Mouse (Mus musculus): ENCODE results near the gene BC052040.

Gene BC052040

DNA sequence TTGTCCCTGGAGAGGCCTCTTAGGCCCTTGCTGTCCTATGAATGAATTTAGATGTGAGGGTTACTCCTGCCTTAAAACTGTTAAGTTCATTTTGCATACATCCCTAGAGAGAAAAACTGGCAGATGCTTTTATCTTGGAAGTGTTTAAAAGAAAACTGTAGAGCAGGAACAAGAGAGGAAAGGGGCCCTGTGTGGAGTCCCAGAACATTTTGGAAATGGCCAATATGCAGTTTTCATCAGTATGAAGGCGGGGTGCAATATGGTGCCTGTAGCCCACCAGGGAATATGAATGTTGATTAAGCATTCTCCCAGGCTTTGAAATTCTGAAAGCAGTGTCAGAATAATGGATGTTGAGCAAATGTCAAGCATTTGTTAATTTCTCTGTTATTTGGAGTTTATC, 19.8 kb downstream of the BC052040 start:
- DNase-seq (ENCODE audit: low spot score), result no peak

DNA sequence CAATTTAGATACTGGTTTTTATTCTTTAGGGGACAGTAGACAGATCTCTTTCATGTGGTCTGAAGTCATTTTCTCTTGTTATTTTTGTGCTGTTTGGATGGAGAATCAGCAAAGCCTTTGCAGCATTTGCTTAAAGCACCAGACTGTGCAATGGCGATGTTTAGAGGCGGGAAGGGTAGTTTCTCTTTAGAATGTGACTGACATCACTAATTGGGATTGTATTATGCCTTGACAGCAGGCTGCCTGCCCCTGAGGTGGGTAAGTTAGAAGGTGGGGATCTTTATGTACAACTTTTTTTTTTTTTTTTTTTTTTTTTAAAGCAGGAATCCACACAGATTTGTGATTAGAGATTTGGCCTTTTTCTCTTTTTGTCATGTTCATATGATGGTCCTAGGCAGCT, 20.6 kb downstream of the BC052040 start:
- DNase-seq (ENCODE audit: low spot score), result no peak

- DNase-seq (ENCODE audit: low spot score), result no peak
Observed at GRCm38 (mm10) chr2:115604132-115604531, 22.6 kb downstream of the BC052040 start.

GRCm38 (mm10) chr2:115605829-115606336, 24.4 kb downstream of the BC052040 start:
- no peak for DNase-seq (ENCODE audit: low spot score)

DNA sequence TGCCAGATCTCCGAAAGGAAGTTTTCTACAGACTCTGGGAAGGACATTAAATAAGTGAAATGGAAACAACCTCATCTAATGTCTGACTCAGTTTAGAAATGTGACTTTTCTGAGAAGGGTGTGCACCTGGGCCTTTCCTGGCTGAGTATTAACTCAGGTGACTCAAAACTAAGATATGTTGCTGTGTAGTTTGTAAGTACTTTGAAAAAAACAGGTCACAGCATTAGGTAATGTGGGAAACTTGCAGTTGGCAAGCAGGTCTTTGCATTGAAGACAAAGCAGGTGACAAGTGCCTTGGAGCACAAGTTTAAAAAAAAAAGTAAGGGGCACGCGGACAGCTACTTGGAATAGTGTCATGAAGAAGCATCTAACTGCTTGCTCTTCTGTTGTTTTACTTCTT, 27.5 kb downstream of the BC052040 start:
- no peak for DNase-seq (ENCODE audit: low spot score)

DNA sequence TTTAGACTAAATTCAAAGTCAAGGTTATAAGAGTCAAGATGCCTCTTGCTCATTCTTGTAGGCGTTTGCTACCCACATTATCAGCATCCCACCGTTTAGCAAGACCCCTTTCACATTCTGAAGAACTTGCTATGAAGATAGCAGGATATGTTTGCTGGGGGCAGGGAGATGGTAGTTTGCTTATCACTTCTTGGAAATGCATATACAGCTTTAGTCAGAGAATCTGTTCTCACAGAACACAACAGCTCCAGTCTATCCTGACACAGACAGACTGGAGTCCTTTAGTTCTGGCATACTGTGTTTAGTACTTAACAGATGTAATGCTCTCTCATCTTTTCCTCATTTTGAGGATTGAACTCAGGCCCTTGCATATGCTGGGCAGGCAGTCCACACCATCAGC, 28.6 kb downstream of the BC052040 start:
- no peak for DNase-seq (ENCODE audit: low spot score)

- DNase-seq (ENCODE audit: low spot score), result no peak
Observed at GRCm38 (mm10) chr2:115610503-115610902, 29.0 kb downstream of the BC052040 start.

GRCm38 (mm10) chr2:115613830-115614520, 32.5 kb downstream of the BC052040 start:
- no peak for DNase-seq (ENCODE audit: low spot score)

DNA sequence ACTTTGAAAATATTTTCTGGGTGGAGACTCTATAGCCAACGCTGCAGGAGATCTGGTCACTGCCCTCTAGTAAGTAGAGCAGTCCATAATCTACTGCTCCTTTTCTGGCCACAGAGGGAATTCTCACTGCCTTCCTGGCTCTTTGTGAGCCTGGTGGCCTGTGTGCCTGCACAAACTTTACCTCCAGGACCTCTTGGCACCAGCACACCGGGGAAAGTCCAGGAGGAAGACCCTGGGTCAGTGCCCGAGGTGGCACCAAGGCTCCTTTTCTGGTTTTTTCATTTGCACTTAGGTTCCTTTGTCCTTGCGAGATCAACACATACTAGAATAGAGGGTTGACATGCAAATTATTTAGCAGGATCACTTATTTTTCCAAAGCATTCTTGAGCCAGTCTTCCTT, 47.0 kb downstream of the BC052040 start:
- no peak for DNase-seq (ENCODE audit: low spot score)

- DNase-seq (ENCODE audit: low spot score), result no peak
Observed at GRCm38 (mm10) chr2:115631031-115631434, 49.5 kb downstream of the BC052040 start.

- no peak for DNase-seq (ENCODE audit: low spot score)
Observed at GRCm38 (mm10) chr2:115631826-115632225, 50.3 kb downstream of the BC052040 start.

GRCm38 (mm10) chr2:115650203-115650602, 68.7 kb downstream of the BC052040 start:
- no peak for DNase-seq (ENCODE audit: low spot score)

DNA sequence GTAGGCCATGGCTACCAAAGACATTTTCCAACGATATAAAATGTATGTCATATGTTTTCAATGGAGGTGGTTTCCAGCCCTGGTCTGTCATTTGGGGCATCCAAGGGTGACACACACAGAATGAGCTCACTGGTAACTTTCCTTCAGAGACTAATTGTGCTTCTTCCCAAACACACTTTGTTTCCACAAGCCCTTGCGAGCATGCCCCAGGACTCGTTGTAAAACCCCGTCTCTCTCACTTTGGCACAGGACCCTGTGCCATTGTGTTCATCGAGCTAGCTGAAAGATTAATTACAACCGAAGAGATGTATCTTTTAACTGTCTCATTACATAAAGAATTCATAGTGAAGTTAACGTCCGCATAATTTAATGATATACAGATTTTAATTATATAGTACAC, 78.2 kb downstream of the BC052040 start:
- DNase-seq (ENCODE audit: low spot score), result no peak

GRCm38 (mm10) chr2:115660213-115661120, 79.0 kb downstream of the BC052040 start:
- no peak for DNase-seq (ENCODE audit: low spot score)

- DNase-seq (ENCODE audit: low spot score), result no peak
Observed at GRCm38 (mm10) chr2:115667516-115667915, 86.0 kb downstream of the BC052040 start.

DNA sequence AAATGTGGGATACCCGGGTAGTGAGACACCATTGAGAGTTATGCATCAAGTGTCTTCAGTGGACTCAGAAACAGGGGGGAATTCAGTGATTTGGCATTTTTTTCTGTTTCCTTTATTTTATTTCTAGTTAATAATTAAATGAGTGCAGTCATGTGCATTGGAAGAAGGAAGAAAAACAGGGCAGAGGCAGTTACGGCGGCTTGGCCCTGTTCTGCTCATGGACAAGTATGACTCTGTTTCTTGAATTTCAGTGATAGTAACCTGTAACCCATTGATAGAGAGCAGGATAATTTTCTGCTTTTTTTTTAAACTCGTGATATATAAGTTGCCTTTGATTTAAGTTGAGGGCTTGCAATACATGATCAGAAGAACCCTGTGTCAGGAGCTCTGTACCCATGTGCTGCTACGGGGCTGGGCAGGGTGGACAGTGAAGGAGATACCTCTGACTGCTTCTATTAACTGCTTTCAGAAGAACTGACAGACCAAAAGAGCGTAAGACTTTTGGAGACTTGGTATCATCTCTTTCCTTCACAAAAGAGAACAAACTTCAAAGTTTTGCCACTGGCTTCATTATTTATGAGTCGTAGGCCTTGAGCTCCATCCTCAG, 91.6 kb downstream of the BC052040 start:
- no peak for DNase-seq (ENCODE audit: low spot score)

DNA sequence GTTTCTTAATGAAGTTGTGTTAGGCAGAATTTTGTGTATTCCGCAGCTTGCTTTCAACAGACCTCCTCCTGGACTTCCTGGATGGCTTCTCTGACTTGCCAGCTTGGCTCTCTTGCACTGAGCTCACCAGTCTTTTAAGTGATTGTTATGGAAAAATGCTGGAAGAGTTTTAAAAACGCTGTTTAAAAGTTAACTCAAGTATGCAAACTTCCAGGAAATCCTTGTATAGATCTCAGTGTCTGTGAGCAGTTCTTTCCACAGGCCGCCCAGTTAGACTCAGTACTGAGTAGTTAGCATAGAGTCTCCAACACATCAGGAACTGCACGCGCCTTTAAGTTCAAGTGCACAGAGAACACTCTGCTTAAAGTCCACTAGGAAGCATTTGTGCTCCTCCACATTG, 97.3 kb downstream of the BC052040 start:
- no peak for DNase-seq (ENCODE audit: low spot score)

DNA sequence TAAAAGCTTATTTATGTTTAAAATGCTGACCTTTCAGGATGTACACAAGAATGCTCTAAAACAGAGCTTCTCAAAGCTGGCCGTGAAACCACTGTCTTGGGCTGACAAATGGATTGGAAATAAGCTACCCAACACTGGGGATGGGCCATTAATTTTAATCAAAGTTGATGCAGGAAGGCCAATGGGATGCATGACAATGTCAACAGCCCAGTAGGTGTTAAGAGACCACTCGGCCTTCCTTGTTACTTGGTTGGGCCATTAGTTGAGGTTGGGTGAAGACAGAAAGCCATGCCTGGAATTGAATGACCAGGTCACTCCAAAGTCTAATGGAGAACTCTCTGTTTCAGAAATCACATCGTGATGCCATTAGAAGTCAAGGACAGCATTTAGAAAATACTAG, 103.7 kb downstream of the BC052040 start:
- DNase-seq (ENCODE audit: low spot score), result no peak

- DNase-seq (ENCODE audit: low spot score), result no peak
Observed at GRCm38 (mm10) chr2:115687612-115688011, 106.1 kb downstream of the BC052040 start.

- no peak for DNase-seq (ENCODE audit: low spot score)
Observed at GRCm38 (mm10) chr2:115688282-115688681, 106.8 kb downstream of the BC052040 start.

DNA sequence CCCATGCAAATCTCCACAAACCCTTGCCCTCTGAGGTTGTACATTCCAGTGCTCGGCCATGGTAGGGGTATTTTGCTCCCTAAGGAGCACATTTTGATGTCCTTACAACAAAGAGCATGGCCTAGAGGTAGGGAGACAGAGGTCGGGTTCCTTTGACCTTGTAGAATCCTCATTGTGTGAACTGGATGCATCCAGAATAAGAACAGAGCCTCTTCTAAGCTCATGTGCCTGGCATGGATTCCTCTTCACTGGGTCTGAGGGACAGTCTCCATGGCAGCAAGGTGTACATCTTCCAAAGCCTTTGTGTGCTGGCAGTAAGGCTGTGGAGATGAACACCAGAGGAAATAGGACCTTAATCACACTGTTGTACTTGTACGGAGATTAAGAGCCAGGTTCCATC, 112.3 kb downstream of the BC052040 start:
- DNase-seq (ENCODE audit: low spot score), result no peak

DNA sequence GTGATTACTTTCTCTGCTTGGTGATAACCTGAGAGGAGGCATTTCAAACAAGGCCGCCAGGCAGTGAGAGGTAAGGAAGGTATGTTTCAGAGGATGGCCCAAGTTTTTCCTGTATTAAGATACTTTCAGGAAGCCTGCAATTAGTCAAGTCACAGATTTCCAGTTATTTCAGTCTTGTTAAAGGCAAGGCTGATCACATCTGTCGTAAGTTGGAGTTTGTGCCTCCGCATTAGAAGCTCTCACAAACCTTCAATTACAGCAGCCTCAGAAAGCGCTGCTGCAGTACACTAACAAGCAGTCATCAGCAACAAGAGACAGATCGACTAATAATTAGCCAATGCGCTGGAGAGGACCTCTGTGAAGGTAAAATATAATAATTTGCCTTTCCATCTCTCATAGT, 112.9 kb downstream of the BC052040 start:
- DNase-seq (ENCODE audit: low spot score), result no peak

GRCm38 (mm10) chr2:115699032-115699431, 117.5 kb downstream of the BC052040 start:
- no peak for DNase-seq (ENCODE audit: low spot score)
